Mouse (Mus musculus): ENCODE measurements around the gene Pabpc6.

DNA sequence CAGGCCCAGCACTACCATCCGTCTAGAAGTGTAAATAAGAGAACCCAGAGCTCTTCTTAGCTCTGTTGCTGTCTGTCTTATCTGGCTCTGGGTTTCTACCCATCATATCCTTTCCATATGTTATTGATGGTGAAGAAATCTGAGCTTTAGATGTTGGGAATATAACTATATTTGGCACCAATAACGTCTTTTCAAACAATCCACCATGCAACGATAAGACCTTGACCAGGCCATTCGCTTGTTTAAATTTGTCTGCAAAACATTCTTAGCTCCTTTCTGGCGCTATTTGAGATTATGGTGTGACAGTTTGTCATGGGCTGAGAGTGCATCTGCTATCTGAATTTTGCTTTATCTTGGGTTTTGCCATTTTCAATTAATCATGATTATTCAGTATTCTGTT, 10.9 kb downstream of the Pabpc6 start:
- TF ChIP-seq CTCF (IDR thresholded peaks at IDR 0.05; ENCODE audit: insufficient read depth, low read depth, low read length) (no peak), POLR2A (IDR thresholded peaks at IDR 0.05; ENCODE audit: insufficient read depth, low read depth, low read length) (no peak)

Data from olfactory bulb, adult 2 months (tissue).